25 mouse cellular contexts compared by ENCODE assay signal in genomic region chr11:112979413-112979812, GRCm38 (mm10).
DNase-seq lines count a peak whose midpoint lies in the region; ATAC-seq and TF ChIP-seq lines count a peak whose summit lies in the region.
"Had no signal": no experiment of that assay in that cellular context is flagged by ENCODE, and none has a peak within 500 bp of the region (broad histone marks: within the 10 kb centered on the region; RNA-seq: fewer than 3 reads in every experiment).

No protein-coding gene starts in this region.

- 47% methylated on average over 10 of the region's 10 CpGs for WGBS in heart, embryonic 13.5 days
- 49% methylated on average over 10 of the region's 10 CpGs for WGBS in lung, embryonic 15.5 days

- TF ChIP-seq CTCF in embryonic fibroblast, embryonic 13.5 days (IDR thresholded peaks at IDR 0.05; ENCODE audit: borderline replicate concordance, insufficient read depth, low read length), result no peak

- ATAC-seq in heart, embryonic 13.5 days (ENCODE audit: extremely low read depth, insufficient number of reproducible peaks, low FRiP score, low TSS enrichment), result no peak
- no peak for ATAC-seq in lung, embryonic 15.5 days (ENCODE audit: borderline replicate concordance, extremely low read depth, low FRiP score, low TSS enrichment)
- ATAC-seq: activated CD4-positive, CD25-positive, alpha-beta regulatory T cell, adult 4 months; hindbrain, embryonic 16.5 days; liver, embryonic 12.5 days; liver, postnatal 0 days; midbrain, embryonic 15.5 days had no signal

- peak overlapping the region; percentile 61; the same call in 1 of the 2 replicates for H3K27ac ChIP-seq in heart, embryonic 13.5 days (replicated peaks)
- H3K27ac ChIP-seq in lung, embryonic 15.5 days, result peak overlapping the region; percentile 62; the same call in 1 of the 2 replicates
- peak overlapping the region; percentile 58; the same call in 1 of the 2 replicates for H3K27ac ChIP-seq in embryonic fibroblast, embryonic 13.5 days (ENCODE audit: insufficient read depth, low read length)
- H3K27ac ChIP-seq: forebrain, embryonic 12.5 days; kidney, embryonic 15.5 days; liver, embryonic 12.5 days; macrophage; midbrain, embryonic 15.5 days had no signal

- H3K4me2 ChIP-seq in heart, embryonic 13.5 days, result 0 out of 2 replicates have a peak overlapping the region, but pooled peaks have one; percentile 25
- no peak overlapping the region for H3K4me2 ChIP-seq in lung, embryonic 15.5 days
- H3K4me2 ChIP-seq: embryonic facial prominence, embryonic 12.5 days; forebrain, embryonic 12.5 days; kidney, embryonic 15.5 days; liver, embryonic 12.5 days; midbrain, embryonic 15.5 days had no signal

- H3K9ac ChIP-seq in heart, embryonic 13.5 days, result no peak overlapping the region
- no peak overlapping the region for H3K9ac ChIP-seq in lung, embryonic 15.5 days
- H3K9ac ChIP-seq: embryonic facial prominence, embryonic 12.5 days; forebrain, embryonic 12.5 days; kidney, embryonic 15.5 days; liver, embryonic 12.5 days; liver, postnatal 0 days; midbrain, embryonic 15.5 days had no signal

- H3K4me1 ChIP-seq in heart, embryonic 13.5 days, result peaks cover 38% of the 10 kb centered on the region
- peaks cover 42% of the 10 kb centered on the region for H3K4me1 ChIP-seq in lung, embryonic 15.5 days
- H3K4me1 ChIP-seq in embryonic fibroblast, embryonic 13.5 days (ENCODE audit: control insufficient read depth, insufficient read depth, low read length), result peaks cover 9% of the 10 kb centered on the region
- H3K4me1 ChIP-seq: liver, embryonic 12.5 days had no signal

- H3K36me3 ChIP-seq in heart, embryonic 13.5 days, result no peaks in the 10 kb centered on the region
- no peaks in the 10 kb centered on the region for H3K36me3 ChIP-seq in lung, embryonic 15.5 days
- H3K36me3 ChIP-seq: embryonic facial prominence, embryonic 12.5 days; forebrain, embryonic 12.5 days; kidney, embryonic 15.5 days; liver, embryonic 12.5 days; midbrain, embryonic 15.5 days had no signal

- H3K27me3 ChIP-seq in heart, embryonic 13.5 days (replicated peaks), result peaks cover 70% of the 10 kb centered on the region
- no peaks in the 10 kb centered on the region for H3K27me3 ChIP-seq in lung, embryonic 15.5 days
- H3K27me3 ChIP-seq: CH12.LX; embryonic facial prominence, embryonic 12.5 days; forebrain, embryonic 12.5 days; midbrain, embryonic 15.5 days had no signal

- TF ChIP-seq POLR2A in embryonic fibroblast, embryonic 13.5 days (IDR thresholded peaks at IDR 0.05; ENCODE audit: low read depth, low read length), result no peak

- no peaks in the 10 kb centered on the region for H3K9me3 ChIP-seq in heart, embryonic 13.5 days
- no peaks in the 10 kb centered on the region for H3K9me3 ChIP-seq in lung, embryonic 15.5 days
- H3K9me3 ChIP-seq: embryonic facial prominence, embryonic 12.5 days; forebrain, embryonic 12.5 days; kidney, embryonic 15.5 days; liver, embryonic 12.5 days; midbrain, embryonic 15.5 days had no signal

- no peak for DNase-seq in heart, adult 9 months (ENCODE audit: low spot score in 2 of 2)
- DNase-seq in lung, postnatal 4 days, result no peak
- no peak for DNase-seq in spleen, postnatal 36 days (ENCODE audit: low spot score in 2 of 2)
- DNase-seq: adrenal gland, adult 2 months; B cell, adult 2 months; cerebellum, adult 2 months; cerebellum, postnatal 14 days; gastrocnemius, postnatal 10 days; kidney, adult 18-20 months; kidney, postnatal 25 days; liver, postnatal 0 days; right cerebral cortex, adult 18-20 months had no signal

- H3K4me3 ChIP-seq in heart, embryonic 13.5 days, result no peak overlapping the region
- H3K4me3 ChIP-seq in lung, embryonic 15.5 days, result no peak overlapping the region
- no peak overlapping the region for H3K4me3 ChIP-seq in embryonic fibroblast, embryonic 13.5 days (ENCODE audit: insufficient read depth, low read length)
- H3K4me3 ChIP-seq: embryonic facial prominence, embryonic 12.5 days; erythroblast, embryonic 14.5 days; forebrain, embryonic 12.5 days; kidney, embryonic 15.5 days; liver, embryonic 12.5 days; midbrain, embryonic 15.5 days had no signal
